Mouse (Mus musculus) MN1 (cell line): ENCODE measurements at regions not wholly inside any gene's neighbourhood (a gene's known extent, or its start where the extent isn't known, plus 50 kb on each side); places are given as distances from the start of the nearest gene placed in this dataset.

Source experiments
- DNase-seq: peaks from one replicate; pipeline ENCODE4 v3.0.0-alpha.2; 2016; ENCODE audit warnings: low spot score

DNA sequence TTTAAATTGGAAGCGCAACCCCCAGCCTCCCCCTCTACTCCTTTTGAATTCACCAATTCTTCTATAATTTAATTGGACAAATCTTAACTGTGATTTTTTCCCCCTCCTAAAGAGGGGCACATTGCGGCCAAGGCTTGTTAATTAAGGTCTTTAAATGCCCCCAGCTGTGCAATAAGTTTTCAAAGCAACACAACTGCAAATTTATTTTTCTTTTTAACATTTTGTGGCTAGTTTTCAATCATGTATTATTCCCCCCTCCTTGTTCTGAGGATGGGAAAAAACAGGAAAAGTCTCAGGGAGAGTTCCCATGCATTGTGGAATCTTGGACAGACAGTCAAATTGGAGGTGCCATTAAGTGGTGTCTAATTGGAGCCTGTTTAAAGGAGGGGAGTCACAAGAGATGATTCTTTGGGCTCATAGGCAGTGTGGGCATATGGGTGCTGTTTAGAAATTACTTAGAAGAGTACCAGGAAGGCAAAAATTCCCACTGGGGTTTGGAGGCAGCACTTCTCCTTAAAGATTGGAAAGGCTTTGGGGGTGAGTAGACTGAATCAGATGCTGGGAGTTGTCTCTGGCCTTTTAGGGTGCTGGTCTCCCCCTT, 281.9 kb upstream of the Sall1 start:
- no peak for DNase-seq

DNA sequence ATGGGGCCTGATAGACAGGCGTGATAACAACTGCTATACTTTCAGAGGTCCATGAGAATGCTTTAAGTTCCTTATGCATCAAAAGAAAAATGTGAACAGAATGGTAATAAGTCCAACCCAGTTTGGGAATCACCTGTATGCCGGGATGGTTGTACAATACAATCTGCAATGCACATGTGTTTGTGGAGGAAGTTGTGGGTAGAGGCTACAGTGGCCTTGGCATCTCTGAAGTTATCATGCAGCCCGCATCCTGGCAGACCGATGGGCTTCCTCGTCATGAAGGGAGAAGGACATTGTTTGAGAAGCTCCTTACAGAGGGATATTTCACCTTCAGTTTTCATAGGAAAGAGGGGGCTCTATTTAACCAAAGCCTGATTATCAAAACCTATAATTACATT, 281.3 kb upstream of the Sall1 start:
- no peak for DNase-seq

DNA sequence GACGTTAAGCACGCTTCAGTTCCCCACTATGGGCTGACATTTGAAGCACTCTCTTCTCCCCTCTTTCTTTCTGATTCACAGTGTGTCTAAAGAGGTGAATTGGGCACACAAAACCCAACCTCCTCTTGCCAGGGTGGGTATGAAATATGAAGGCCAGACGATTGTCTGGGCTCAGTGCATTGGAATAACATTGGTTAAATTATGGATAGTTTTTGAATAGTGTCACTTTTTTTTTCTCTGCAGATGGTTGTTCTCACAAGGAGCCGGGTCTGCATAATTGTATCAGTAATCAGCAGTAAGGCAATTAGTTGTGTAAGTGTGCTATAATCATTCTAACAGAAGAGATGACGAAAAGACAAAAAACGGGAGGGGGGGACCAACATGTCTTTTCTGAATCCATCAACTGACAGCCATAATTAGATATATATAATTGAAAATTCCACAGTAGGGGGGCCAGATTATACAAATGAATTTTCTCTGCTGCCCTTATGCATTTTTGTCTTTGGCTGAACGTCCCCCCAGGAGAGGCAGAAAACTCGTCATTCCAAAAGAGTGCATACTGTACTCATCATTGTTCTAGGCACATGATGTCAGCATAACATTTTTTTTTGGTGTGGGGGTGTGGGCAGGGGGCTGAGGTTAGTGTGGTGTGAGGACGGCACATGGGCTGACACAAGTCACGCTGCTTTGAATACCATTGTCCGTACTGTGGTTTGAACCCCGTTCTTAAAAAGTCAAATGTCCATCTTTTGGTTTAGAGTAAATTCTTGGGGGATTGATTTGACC, 280.7 kb upstream of the Sall1 start:
- DNase-seq: no peak

DNA sequence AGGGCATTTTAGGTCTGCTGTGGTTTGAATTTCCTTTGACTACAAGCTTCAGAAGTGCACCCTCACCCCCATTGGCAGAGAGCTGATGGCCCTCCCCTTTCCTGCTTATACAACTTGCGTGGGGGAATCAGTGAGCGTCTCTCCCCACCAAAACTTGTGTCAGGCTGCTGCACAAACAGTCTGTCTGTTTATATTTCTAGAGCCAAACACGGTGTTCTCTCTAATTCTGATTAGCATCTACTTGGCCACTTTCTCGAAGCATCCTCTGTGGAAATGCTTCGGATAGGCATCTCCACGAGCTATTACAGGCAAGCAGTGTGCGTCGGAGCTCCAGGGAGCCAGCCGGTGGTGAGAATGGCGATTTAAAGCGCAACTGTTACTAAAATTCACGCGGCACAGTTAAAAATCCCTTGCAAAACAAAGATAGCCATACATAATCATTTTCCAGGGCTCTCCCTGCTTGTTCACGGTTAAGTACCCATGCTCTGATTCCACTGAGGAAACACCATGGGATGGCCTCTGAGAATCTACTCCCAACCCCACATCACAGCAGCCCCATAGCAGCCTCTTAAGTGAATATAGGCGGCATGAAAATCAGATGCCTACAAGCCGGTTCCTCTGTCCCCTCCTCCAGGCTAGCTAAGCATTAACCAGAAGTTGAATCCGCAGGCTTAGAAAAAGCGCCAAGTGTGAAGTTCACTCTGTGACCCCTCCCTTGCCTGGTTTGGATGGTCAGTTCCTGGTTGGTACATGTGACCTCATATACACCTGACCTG, 273.7 kb upstream of the Sall1 start:
- no peak for DNase-seq

DNA sequence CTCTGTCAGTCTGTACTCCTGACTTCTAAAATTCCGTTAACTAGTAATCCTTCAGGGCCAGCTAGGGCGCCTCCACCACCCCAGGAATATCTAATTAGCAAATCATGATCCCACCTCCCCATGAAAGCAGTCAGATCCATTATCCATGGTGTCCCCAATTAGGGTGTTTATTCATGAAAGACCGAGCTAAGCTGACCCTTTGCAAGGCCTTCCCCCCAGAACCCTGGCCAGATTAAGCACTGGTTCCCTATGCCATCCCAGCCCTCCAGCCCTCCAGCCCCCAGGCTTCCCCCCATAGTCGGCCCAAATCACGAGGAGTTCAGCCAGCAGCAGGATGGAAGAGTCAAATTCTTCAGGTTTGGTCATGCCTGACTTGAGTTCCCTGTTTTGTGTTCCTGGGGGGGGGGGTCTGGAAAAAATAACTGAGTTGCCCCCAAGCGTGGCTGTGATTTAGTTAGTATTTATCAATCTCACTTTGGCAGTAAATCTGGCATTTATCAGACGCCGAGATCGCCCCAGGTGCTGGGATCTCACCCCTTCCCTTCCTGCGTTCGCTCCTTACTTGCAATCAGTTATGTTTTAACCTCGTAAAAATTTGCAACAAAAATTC, 272.7 kb upstream of the Sall1 start:
- no peak for DNase-seq

DNA sequence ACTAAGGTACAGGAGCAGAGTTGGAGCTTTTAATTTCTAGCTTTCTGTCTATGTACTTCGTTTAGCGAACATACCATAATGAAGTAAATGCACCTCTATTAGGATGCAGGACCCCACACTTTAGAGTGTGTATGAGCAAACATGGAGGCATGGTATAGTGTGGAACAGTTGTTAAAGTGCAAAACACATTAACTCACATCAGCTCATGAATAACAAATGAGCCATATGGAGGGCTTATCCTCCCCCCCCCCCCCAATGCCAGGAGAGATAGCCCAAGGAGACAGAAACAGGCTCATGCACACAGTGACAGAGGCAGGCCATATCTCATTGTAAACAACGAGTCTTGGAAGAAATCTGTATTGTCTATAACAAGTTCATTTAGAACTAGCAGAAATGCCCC, 270.9 kb upstream of the Sall1 start:
- DNase-seq: no peak

DNA sequence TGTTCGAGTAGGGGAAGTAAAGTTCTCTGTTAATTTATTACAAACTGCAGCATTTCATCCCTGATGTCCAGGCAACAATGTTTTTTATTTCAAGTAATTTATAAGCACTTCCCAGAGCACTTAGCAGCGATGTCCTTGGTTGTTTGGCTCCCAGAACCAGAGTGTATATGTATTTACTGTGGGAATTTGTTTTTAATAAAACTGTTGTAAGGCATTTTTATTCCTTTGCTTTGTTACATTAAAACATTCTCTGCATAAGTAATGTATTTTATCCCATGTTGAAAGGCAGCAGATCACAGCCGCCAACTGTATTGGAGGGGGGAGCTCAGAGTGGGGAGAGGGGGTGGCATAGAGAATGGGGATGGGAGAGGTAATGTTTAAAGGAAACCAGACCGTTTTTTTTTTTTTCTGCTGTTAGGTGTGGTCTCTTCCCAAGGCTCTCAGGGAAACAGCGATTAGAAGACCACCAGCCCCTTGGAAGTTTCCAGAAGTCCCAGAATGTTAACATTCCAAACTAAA, 266.8 kb upstream of the Sall1 start:
- no peak for DNase-seq

DNA sequence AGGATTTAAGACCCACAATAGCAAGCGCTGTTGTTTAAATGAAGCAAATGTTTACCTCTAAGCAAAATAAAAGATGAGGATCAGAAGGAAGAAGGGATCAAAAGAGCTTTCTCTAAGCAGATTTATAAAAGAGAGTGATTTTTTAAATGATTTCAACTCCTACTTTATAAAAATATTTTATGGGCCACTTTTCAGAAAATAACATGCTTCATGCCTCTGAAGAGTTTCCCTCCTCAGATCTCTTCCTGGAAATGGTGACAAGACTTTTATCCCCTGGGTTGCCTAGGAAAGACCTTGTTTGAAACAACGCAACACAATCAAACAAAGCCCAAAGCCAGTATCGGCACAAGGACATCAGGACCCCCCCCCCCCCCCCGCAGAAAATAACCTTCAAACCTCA, 265.6 kb upstream of the Sall1 start:
- no peak for DNase-seq

DNA sequence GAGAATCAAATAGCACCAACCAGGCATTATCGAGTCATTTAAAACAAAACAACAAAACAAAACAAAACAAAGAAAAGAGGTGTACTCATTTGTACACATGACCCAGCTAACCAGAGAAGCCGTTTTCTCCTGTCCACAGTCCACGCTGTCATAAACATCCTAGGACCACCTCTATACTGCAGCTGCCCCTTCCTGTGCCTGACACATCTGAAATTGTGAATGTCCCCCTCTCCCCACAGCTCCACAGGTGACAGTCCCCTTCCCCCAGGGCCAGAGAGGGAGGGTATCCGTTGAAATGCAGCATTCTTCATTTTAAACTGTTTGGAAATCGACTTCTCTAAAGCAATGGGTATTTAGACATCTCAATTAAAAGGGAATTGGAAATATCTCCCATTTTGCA, 265.0 kb upstream of the Sall1 start:
- DNase-seq: no peak

DNA sequence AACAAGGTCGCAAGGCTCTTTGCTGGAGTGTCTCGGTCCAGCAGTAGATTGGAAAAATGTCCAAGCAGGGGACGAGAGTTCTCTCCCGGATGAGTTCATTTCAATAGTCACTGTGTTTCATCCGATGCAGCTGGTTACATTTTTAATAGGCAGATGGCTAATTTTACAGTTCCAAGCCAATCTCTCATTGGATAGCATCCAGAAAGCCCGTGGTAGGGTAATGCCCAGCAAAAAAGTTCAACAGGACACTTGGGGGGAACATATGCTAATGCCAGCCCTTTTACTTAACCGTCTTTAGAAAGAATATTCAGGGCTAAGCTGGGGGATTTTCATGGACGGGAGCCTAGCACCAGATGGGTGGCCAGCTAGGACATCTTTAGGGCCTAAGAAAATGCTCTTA, 264.6 kb upstream of the Sall1 start:
- DNase-seq: no peak

DNA sequence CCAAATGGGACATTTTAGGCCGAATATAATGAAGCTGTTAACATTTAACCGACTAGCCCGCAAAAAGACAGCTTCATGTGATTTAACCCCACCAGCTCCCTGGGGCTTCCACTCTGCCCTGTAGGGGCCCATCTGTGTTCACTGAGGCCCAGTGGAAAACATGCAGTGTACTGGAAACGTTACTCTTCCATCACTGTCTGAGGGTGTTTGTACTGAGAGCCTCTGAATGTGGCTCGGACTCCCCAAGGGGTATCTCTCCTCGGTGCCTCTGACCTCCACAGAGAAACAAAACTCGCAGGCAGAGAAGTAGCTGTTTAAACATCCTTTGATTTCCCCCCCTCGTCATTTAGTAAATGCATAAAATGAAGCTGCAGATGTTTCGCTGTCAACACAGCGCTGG, 263.6 kb upstream of the Sall1 start:
- DNase-seq: no peak

DNA sequence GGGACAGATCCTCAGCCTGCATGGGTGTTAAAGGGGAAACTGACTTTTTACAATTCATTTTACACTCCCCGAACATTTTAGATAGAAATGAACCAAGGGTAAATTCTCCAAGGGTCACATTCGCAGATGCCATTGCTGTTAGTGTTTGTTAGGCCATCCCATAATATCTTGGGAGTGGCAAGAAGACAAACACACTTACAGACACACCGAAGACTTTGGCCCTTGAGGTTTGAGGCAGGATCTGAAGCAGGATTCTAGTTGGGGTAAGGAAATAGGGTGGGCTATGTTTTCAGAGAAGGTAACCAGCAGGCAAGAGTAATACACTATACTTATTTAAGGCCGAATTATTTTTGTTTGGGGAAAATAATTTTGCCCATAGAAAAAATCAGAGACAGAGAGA, 263.1 kb upstream of the Sall1 start:
- DNase-seq: no peak

DNA sequence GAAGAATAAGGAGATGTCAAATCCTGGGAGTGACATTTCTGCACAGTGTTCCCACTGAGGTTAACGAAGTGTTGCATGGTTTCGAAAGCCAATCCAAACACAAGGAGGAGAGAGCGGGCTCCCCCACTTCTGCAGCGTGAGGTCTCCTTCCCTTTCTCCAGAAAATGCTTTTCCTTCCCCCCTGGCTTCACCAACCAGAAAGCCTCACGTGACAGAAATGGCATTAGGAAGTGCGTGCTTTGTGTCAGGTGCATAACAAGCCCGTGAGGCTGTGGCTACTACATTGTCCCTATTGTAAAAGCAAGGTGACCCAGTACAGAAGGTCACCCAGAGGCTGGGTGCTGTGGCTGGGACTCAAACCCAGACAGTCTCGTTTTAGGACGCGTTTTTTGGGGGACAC, 260.2 kb upstream of the Sall1 start:
- DNase-seq: no peak

DNA sequence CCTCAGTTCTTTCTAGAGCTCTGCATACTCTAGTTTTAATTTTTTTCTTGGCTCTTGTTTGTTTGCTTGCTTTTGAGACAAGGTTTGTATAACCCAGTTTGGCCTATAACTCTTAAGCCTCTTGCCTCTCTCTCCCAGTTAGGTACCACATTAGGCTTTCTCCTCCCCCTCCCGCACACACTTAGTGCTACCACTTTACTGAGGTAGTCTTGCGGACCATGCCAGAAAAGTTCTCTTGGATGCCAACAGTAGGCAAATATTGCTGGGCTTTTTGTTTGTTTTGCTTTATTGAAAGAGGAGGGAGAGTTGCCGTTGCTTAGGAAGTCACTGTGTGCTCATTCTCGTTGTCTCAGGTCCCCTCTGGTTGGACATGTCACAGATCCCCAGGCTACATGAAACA, 259.4 kb upstream of the Sall1 start:
- DNase-seq: no peak

DNA sequence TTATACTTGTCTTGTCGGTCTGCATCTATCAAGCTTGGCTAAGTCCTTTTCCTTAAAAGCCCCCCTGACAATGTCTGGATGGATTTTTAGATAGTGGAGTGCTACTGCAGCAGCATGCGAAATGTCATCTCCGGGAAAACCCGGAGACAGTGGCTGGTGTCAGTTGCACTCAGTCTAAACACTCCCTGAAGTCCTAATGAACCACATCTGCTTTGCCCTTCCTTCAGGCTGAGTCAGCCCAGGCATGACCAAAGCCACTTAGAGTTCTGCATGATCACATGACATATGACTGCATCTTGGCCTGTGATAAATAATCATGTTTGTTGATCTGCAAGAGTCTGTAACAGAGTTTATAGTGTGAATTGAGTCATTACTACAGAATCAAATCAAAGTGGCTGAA, 255.7 kb upstream of the Sall1 start:
- no peak for DNase-seq

DNA sequence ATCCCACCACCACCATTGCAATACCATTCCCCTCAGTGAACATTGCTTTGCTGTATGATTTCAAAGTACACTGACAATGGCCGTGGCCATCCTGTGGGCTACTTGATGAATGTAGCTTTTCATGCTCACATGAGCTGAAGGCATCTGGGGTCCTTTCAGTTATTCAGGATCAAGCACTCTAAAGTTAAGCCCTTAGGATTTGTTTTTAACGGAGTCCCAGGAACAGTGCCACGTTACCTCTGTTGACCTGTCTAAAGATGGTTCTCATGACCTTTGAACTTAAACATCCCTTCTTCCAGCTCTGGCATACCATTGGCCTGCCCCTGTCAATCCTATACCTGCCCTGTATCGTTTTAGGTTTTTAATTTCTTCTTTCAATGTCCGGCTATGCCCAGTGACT, 251.7 kb upstream of the Sall1 start:
- no peak for DNase-seq

DNA sequence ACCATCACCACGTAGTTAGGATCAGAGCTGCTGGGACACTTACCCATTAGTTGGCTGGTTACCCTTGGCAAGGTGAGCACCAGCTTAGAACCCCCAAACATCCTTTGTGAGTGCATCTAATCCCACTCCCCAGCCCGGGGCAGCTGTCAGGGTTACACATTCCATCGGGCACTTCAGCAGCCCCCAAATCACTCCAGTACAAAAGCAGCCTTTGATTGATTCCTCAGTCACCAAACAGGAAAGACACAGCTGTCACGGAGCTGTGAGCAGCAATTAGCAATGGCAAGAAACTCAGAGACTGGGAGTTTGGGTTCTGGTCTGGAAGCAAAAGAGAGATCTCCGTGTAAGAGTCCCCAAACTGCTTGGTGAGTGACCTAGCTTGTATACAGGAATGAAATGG, 245.1 kb upstream of the Sall1 start:
- no peak for DNase-seq

DNA sequence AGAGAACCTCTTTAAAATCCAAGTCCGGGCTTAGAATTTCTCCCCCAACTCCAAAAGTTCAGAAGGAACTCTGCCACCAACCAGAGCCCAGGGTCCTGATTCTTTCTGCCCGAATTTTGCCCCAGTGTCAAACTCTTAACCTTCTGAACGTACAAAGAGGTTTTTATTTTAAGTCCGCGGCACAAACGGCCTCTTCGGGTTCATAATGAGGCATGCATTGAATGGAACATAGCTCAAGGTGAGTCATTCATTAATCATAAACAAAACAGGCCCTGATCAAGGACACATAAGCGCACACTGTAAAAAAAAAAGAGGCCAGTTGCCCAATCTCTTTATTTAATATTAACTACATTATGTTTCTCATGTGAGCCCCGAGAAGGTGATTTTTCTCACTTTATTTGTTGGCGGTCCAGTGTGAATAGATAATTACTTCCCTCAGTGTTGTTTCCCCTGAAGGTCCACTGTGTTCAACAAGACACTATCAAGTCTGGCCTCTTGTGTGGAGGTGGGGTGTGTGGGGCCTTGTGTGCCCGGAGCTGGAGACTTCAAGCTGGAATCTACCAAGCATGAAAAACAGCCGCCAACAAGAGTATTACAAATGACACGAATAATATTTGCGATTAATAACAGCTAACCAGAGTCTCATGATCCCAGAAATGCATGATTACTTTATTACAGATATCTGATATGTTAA, 241.1 kb upstream of the Sall1 start:
- DNase-seq: no peak

DNA sequence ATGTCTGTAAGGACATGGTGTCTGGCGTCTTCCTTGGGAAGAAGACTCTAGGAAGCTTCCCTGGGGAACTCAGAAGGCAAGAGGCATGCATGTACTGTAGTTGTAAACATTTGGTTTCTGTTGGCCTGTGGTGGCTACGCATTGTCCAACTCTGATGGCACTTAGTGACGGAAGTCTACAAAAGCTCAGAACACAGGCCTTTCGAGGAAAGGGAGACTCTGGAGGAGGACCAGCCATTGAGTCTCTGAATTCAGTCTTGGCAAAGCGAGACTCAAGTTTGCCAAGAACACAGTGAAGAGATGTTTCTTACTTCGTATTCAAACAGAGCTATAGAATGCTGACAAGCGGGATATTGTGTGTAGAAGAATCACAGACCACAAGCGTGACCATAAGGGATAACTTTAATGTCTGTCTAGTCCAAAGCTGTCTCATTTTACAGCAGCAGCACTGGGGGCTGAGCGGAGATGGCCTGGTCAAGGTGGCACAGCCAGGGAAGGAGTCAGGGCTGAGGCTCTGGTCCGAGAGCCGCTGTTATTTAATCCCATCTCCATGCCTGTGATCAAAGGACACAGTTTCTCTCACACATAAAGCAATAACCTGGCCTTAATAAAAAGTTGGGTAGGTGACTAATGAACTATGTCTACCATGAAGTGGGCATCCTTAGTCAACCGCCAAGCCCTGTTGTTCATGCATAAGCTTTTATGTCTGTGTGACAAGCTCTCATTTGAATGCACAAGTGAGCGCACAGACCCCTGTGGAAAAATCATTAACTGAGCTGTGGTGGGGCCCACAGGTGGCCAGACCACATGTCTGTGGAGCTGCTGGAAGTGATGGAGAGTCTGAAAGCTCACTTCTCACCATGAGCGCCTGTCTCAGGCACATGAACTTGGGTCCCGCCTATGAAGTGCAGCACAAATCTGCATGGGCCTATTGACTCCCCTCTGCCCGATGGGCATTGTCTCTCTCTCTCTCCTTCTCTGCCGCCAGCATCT, 239.4 kb upstream of the Sall1 start:
- no peak for DNase-seq

DNA sequence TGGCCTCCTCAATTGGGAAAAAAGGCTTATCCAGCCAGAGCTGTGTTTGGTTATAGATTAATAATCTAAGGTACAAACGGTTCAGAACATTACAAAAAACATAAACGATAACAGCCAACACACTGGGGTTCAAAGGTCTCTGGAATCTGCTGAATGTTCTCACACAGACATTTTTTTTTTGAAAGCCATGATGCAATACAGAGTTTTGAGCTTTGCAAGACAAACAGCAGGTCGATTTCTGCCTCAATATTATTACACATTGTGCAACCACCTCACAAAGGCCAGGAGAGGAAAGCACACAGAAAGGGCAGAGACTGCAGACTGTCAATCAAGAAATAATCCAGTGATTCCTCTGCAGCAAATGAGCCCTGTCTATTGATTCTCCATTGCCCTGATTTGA, 235.9 kb upstream of the Sall1 start:
- no peak for DNase-seq

DNA sequence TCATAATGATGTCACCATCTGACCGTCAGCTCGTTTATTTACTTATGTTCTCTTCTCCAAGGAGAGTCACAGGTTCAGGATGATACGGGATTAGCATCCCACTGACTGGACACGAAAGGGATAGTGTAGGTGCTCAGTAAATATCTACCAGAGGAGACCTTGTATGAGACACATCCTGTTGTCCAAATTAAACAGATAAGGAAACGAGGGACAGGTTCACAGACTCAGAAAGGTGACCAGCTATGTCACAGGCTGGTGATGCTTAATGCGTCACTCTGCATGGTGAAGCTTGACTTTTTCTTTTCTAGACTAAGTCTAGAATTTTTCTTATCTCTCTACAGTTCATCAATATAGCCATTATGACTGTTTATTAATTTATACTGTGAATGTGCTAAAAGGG, 235.2 kb upstream of the Sall1 start:
- DNase-seq: no peak
